Mouse (Mus musculus) liver, adult 2 months (tissue): ENCODE data around the gene Ucp1.
A peak's percentile ranks its signal among the peaks of the same experiment; 100 is the strongest.

Source experiments
- CTCF ChIP-seq: fragments of 200-500 bp; IDR thresholded peaks from 2 replicates; pipeline ENCODE4 v1.5.1; 2011; ENCODE audit warnings: low read depth, low read length, control low read depth
- POLR2A ChIP-seq: fragments of 200-500 bp; IDR thresholded peaks from 2 replicates; pipeline ENCODE4 v1.6.1; 2011; ENCODE audit warnings: low read length, control low read depth; ENCODE audit not compliant: insufficient read depth; ENCODE audit errors: extremely low read depth

DNA sequence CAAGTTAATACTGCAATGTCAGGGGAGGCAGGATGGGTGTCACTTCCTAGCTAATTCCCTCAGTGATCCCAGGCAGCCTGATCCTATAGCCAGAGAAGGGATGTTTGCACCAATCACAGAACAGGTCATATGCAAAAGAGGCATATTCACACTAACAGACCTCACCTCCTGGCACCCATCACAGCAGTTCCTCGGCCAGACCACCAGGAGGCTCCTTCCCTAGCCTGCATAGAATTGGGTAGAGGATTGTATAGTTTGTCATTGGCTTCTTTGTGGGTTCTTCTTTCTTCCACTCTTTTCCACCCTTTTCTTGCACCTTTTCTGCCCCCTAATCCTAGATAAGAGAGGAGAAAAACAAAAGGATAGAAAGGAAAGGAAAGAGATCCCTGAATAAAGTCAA lies 10.0 kb downstream of the Ucp1 start:
- TF ChIP-seq CTCF (peak; percentile 66), POLR2A (no peak)
